Mouse (Mus musculus) hindbrain, embryonic 16.5 days (tissue): Measurements from ENCODE around the gene Rbm34. TPM values are rescaled to one million over a fixed set of nuclear protein-coding genes. Genes with fewer than 3 reads are reported as not detected.

Experiments used
- ATAC-seq: fragments of 200-750 bp; cut with Nextera tagmentation; 2 replicates; pipeline ENCODE4 v1.8.0; 2017; ENCODE audit warnings: moderate TSS enrichment, moderate library complexity
- H3K27ac ChIP-seq: fragments of 300-500 bp; sonication (generic); 2 replicates; pipeline ENCODE4 v1.5.1; 2014; ENCODE audit warnings: low read depth, mild to moderate bottlenecking, control low read depth, low read length, moderate library complexity
- H3K27me3 ChIP-seq: fragments of 300-500 bp; sonication (generic); replicated peaks from 2 replicates; pipeline ENCODE4 v1.6.1; 2014; ENCODE audit warnings: low read length; ENCODE audit not compliant: control insufficient read depth, insufficient read depth
- H3K36me3 ChIP-seq: fragments of 300-500 bp; sonication (generic); 2 replicates; pipeline ENCODE4 v1.6.1; 2014; ENCODE audit warnings: mild to moderate bottlenecking, low read length, moderate library complexity, mixed read lengths; ENCODE audit not compliant: control insufficient read depth, insufficient read depth
- H3K4me1 ChIP-seq: fragments of 300-500 bp; sonication (generic); 2 replicates; pipeline ENCODE4 v1.6.1; 2014; ENCODE audit warnings: low read depth, low read length; ENCODE audit not compliant: control insufficient read depth, insufficient read depth
- H3K4me2 ChIP-seq: fragments of 300-500 bp; sonication (generic); 2 replicates; pipeline ENCODE4 v1.6.1; 2014; ENCODE audit warnings: mild to moderate bottlenecking, low read length, control low read depth, moderate library complexity
- H3K4me3 ChIP-seq: fragments of 300-500 bp; sonication (generic); 2 replicates; pipeline ENCODE4 v1.5.1; 2014; ENCODE audit warnings: mild to moderate bottlenecking, low read length, control low read depth, moderate library complexity
- H3K9ac ChIP-seq: fragments of 300-500 bp; sonication (generic); 2 replicates; pipeline ENCODE4 v1.6.1; 2014; ENCODE audit warnings: low read depth, mild to moderate bottlenecking, control low read depth, low read length, moderate library complexity
- H3K9me3 ChIP-seq: fragments of 300-500 bp; sonication (generic); 2 replicates; pipeline ENCODE4 v1.6.1; 2014; ENCODE audit warnings: mild to moderate bottlenecking, low read length, moderate library complexity; ENCODE audit not compliant: control insufficient read depth
- WGBS: fragments of 180-500 bp; shearing (Covaris S2); extraction: QIAGEN DNeasy Blood & Tissue Kit; methylation state at CpG from one replicate; pipeline ENCODE4 v1.1.7; 2014; 5-methylcytosine and 5-hydroxymethylcytosine counted together
- polyA plus RNA-seq: library from polyadenylated mRNA; unstranded; fragments of >200 nt; fragmentation: Nextera tagmentation; extraction: Ambion mirVana; gene quantifications from 2 replicates; pipeline ENCODE4 v1.2.1, GENCODE M21; 2015

Gene Rbm34
- polyA plus RNA-seq, 1 experiment from 2014 or later = 20.5 TPM

GRCm38 (mm10) chr8:126969546-126969945, 1.3 kb downstream of the Rbm34 start:
- Histone ChIP-seq H3K9me3 (no peaks in the 10 kb centered on the region), H3K4me2 (no peak overlapping the region), H3K4me1 (peaks cover 5% of the 10 kb centered on the region), H3K27me3 (no peaks in the 10 kb centered on the region), H3K4me3 (no peak overlapping the region), H3K36me3 (peaks cover 13% of the 10 kb centered on the region), H3K27ac (no peak overlapping the region), H3K9ac (no peak overlapping the region)
- WGBS = 93% methylated on average over 1 of the region's 1 CpGs
- no peak for ATAC-seq

- Histone ChIP-seq H3K4me1 (peaks cover 5% of the 10 kb centered on the region), H3K36me3 (peaks cover 17% of the 10 kb centered on the region), H3K4me3 (no peak overlapping the region), H3K4me2 (no peak overlapping the region), H3K9me3 (no peaks in the 10 kb centered on the region), H3K9ac (no peak overlapping the region), H3K27me3 (no peaks in the 10 kb centered on the region), H3K27ac (no peak overlapping the region)
- no peak for ATAC-seq
- 93% methylated on average over 6 of the region's 6 CpGs for WGBS
Observed at GRCm38 (mm10) chr8:126968107-126968506, 2.8 kb downstream of the Rbm34 start.

- Histone ChIP-seq H3K4me3 (no peak overlapping the region), H3K9me3 (no peaks in the 10 kb centered on the region), H3K36me3 (peaks cover 20% of the 10 kb centered on the region), H3K9ac (no peak overlapping the region), H3K27me3 (no peaks in the 10 kb centered on the region), H3K27ac (no peak overlapping the region), H3K4me2 (no peak overlapping the region), H3K4me1 (peaks cover 5% of the 10 kb centered on the region)
- no peak for ATAC-seq
- 88% methylated on average over 6 of the region's 6 CpGs for WGBS
Observed at GRCm38 (mm10) chr8:126965246-126965645, 5.6 kb downstream of the Rbm34 start.

- no peak overlapping the region for H3K9ac ChIP-seq
- H3K4me2 ChIP-seq = no peak overlapping the region
- no peak overlapping the region for H3K4me3 ChIP-seq
- no peaks in the 10 kb centered on the region for H3K9me3 ChIP-seq
- H3K27me3 ChIP-seq = no peaks in the 10 kb centered on the region
- H3K27ac ChIP-seq = no peak overlapping the region
- WGBS = 88% methylated on average over 1 of the region's 1 CpGs
- ATAC-seq = no peak
- H3K36me3 ChIP-seq = peaks cover 15% of the 10 kb centered on the region
- H3K4me1 ChIP-seq = no peaks in the 10 kb centered on the region
Observed at GRCm38 (mm10) chr8:126962871-126963270, 8.0 kb downstream of the Rbm34 start.

GRCm38 (mm10) chr8:126961516-126961915, 9.4 kb downstream of the Rbm34 start:
- no peak for ATAC-seq
- H3K36me3 ChIP-seq = peaks cover 15% of the 10 kb centered on the region
- 94% methylated on average over 3 of the region's 3 CpGs for WGBS

GRCm38 (mm10) chr8:126951900-126952636, 18.8 kb downstream of the Rbm34 start:
- ATAC-seq = no peak
- WGBS = 94% methylated on average over 11 of the region's 11 CpGs
- peaks cover 27% of the 10 kb centered on the region for H3K36me3 ChIP-seq
- no peak overlapping the region for H3K9ac ChIP-seq
- no peak overlapping the region for H3K27ac ChIP-seq
- no peak overlapping the region for H3K4me2 ChIP-seq
- no peaks in the 10 kb centered on the region for H3K4me1 ChIP-seq
- no peaks in the 10 kb centered on the region for H3K27me3 ChIP-seq
- H3K4me3 ChIP-seq = no peak overlapping the region
- no peaks in the 10 kb centered on the region for H3K9me3 ChIP-seq

More at GRCm38 (mm10) chr8:126961516-126961915, 9.4 kb downstream of the Rbm34 start:
- Histone ChIP-seq H3K27ac (no peak overlapping the region), H3K4me3 (no peak overlapping the region), H3K9ac (no peak overlapping the region), H3K4me2 (no peak overlapping the region), H3K9me3 (no peaks in the 10 kb centered on the region), H3K4me1 (no peaks in the 10 kb centered on the region), H3K27me3 (no peaks in the 10 kb centered on the region)

GRCm38 (mm10) chr8:126949527-126949926, 21.3 kb downstream of the Rbm34 start:
- no peak for ATAC-seq
- H3K9me3 ChIP-seq = no peaks in the 10 kb centered on the region
- WGBS = 80% methylated on average over 2 of the region's 2 CpGs
- H3K27ac ChIP-seq = no peak overlapping the region
- no peaks in the 10 kb centered on the region for H3K27me3 ChIP-seq
- peaks cover 5% of the 10 kb centered on the region for H3K4me1 ChIP-seq
- no peak overlapping the region for H3K9ac ChIP-seq
- no peak overlapping the region for H3K4me3 ChIP-seq
- peaks cover 25% of the 10 kb centered on the region for H3K36me3 ChIP-seq
- H3K4me2 ChIP-seq = no peak overlapping the region

GRCm38 (mm10) chr8:126946444-126946843, 24.4 kb downstream of the Rbm34 start:
- ATAC-seq = no peak
- peaks cover 16% of the 10 kb centered on the region for H3K4me1 ChIP-seq
- no peaks in the 10 kb centered on the region for H3K9me3 ChIP-seq
- H3K4me2 ChIP-seq = no peak overlapping the region
- H3K36me3 ChIP-seq = peaks cover 12% of the 10 kb centered on the region
- no peak overlapping the region for H3K27ac ChIP-seq
- whole genome bisulfite sequencing = 72% methylated on average over 7 of the region's 7 CpGs
- H3K9ac ChIP-seq = no peak overlapping the region
- no peaks in the 10 kb centered on the region for H3K27me3 ChIP-seq
- H3K4me3 ChIP-seq = no peak overlapping the region

- H3K4me2 ChIP-seq = peak within 1 kb of the TSS; percentile 89
- H3K27me3 ChIP-seq = no peaks in the 10 kb centered on the region
- peak; percentile 94 for ATAC-seq
- H3K4me1 ChIP-seq = peaks cover 16% of the 10 kb centered on the region
- H3K36me3 ChIP-seq = peaks cover 12% of the 10 kb centered on the region
- under 1% methylated on average over 41 of the region's 48 CpGs for WGBS
- peak within 1 kb of the TSS; percentile 62 for H3K4me3 ChIP-seq
- no peaks in the 10 kb centered on the region for H3K9me3 ChIP-seq
- peak within 1 kb of the TSS; percentile 90 for H3K27ac ChIP-seq
- H3K9ac ChIP-seq = peak within 1 kb of the TSS; percentile 68
Observed at GRCm38 (mm10) chr8:126945730-126946163, 25.1 kb downstream of the Rbm34 start, which contains the start of gene Tomm20. Gene Tomm20, minus strand, starts transcription at chr8:126945844.
